17 mouse cellular contexts compared by ENCODE assay signal in genomic region chr9:14147731-14148130, GRCm38 (mm10).
A peak's percentile ranks its signal among the peaks of the same experiment; 100 is the strongest.
DNase-seq lines count a peak whose midpoint lies in the region; ATAC-seq and TF ChIP-seq lines count a peak whose summit lies in the region.
"Had no signal": no experiment of that assay in that cellular context is flagged by ENCODE, and none has a peak within 500 bp of the region (broad histone marks: within the 10 kb centered on the region; RNA-seq: fewer than 3 reads in every experiment).

No protein-coding gene starts in this region.

- H3K4me2 ChIP-seq in kidney, embryonic 16.5 days (replicated peaks; ENCODE audit: low read depth, low read length) = no peak overlapping the region
- no peak overlapping the region for H3K4me2 ChIP-seq in kidney, postnatal 0 days (ENCODE audit: low read length)
- H3K4me2 ChIP-seq: lung, embryonic 15.5 days; midbrain, embryonic 13.5 days had no signal

- no peak overlapping the region for H3K4me3 ChIP-seq in kidney, adult 2 months (ENCODE audit: insufficient read depth, low read depth, low read length)
- H3K4me3 ChIP-seq in kidney, embryonic 16.5 days (ENCODE audit: low read length) = no peak overlapping the region
- no peak overlapping the region for H3K4me3 ChIP-seq in kidney, postnatal 0 days (replicated peaks; ENCODE audit: low read depth, low read length)
- H3K4me3 ChIP-seq: lung, embryonic 15.5 days; midbrain, embryonic 13.5 days had no signal

- TF ChIP-seq CTCF in kidney, adult 2 months (conservative IDR thresholded peaks at IDR 0.05; ENCODE audit: insufficient read depth, insufficient read length, low read depth, low read length) = no peak
- TF ChIP-seq CTCF in kidney, postnatal 0 days (IDR thresholded peaks at IDR 0.05; ENCODE audit: low read depth) = no peak

- no peak overlapping the region for H3K9ac ChIP-seq in kidney, embryonic 16.5 days (replicated peaks; ENCODE audit: low read length)
- H3K9ac ChIP-seq in kidney, postnatal 0 days (ENCODE audit: low read depth, low read length) = no peak overlapping the region
- H3K9ac ChIP-seq: lung, embryonic 15.5 days; midbrain, embryonic 13.5 days had no signal

- peak; percentile 23 for DNase-seq in gastrocnemius, adult 18-20 months (ENCODE audit: low spot score)
- no peak for DNase-seq in gastrocnemius, postnatal 14 days
- peak; percentile 36 for DNase-seq in kidney, adult 2 months
- DNase-seq in kidney, postnatal 0 days (ENCODE audit: low spot score) = peak; percentile 49
- DNase-seq in left cerebral cortex, adult 8-10 months (ENCODE audit: low spot score in 2 of 2) = no peak
- no peak for DNase-seq in urinary bladder, postnatal 36 days (ENCODE audit: low spot score in 2 of 2)
- DNase-seq: adrenal gland, adult 8-10 months; cerebellum, adult 11-12 months; cerebellum, postnatal 36 days; left cerebral cortex, postnatal 4 days; thymus, postnatal 36 days had no signal

- intact Hi-C loops in gastrocnemius, postnatal 14 days (cut with DNase I; ENCODE audit: low total_unique reads) = no loop called here

- 59% methylated on average over 4 of the region's 4 CpGs for WGBS in kidney, adult 2 months
- 55% methylated on average over 4 of the region's 4 CpGs for WGBS in kidney, embryonic 16.5 days
- 47% methylated on average over 4 of the region's 4 CpGs for WGBS in kidney, postnatal 0 days

- H3K27me3 ChIP-seq in kidney, adult 2 months (replicated peaks; ENCODE audit: control insufficient read depth, insufficient read depth, low read length) = no peaks in the 10 kb centered on the region
- no peaks in the 10 kb centered on the region for H3K27me3 ChIP-seq in kidney, embryonic 16.5 days (ENCODE audit: insufficient read depth, low read length)
- no peaks in the 10 kb centered on the region for H3K27me3 ChIP-seq in kidney, postnatal 0 days (ENCODE audit: insufficient read depth, low read length)
- H3K27me3 ChIP-seq: CH12.LX; lung, embryonic 15.5 days; midbrain, embryonic 13.5 days had no signal

- no peaks in the 10 kb centered on the region for H3K9me3 ChIP-seq in kidney, embryonic 16.5 days (ENCODE audit: low read length)
- H3K9me3 ChIP-seq in kidney, postnatal 0 days (replicated peaks; ENCODE audit: low read length) = no peaks in the 10 kb centered on the region
- H3K9me3 ChIP-seq: lung, embryonic 15.5 days; midbrain, embryonic 13.5 days had no signal

- no peak for TF ChIP-seq POLR2A in kidney, adult 2 months (IDR thresholded peaks at IDR 0.05; ENCODE audit: low read depth, low read length)

- H3K4me1 ChIP-seq in kidney, adult 2 months (ENCODE audit: control insufficient read depth, insufficient read depth, low read length) = no peaks in the 10 kb centered on the region
- H3K4me1 ChIP-seq in kidney, embryonic 16.5 days (ENCODE audit: insufficient read depth, low read length) = peaks cover 5% of the 10 kb centered on the region; the same call in 1 of the 2 replicates
- 0 out of 2 replicates have a peak, but pooled peaks cover 2% of the 10 kb centered on the region for H3K4me1 ChIP-seq in kidney, postnatal 0 days (replicated peaks; ENCODE audit: insufficient read depth, low read length)
- H3K4me1 ChIP-seq: lung, embryonic 15.5 days; midbrain, embryonic 13.5 days had no signal

- ATAC-seq in kidney, embryonic 16.5 days (ENCODE audit: low FRiP score, low TSS enrichment) = no peak
- no peak for ATAC-seq in kidney, postnatal 0 days (replicated peaks; ENCODE audit: low FRiP score, low read depth)
- ATAC-seq in frontal cortex, adult (ENCODE audit: low TSS enrichment) = no peak
- ATAC-seq: forebrain, embryonic 14.5 days; midbrain, embryonic 13.5 days had no signal

- no peak overlapping the region for H3K27ac ChIP-seq in kidney, adult 2 months (ENCODE audit: insufficient read depth, low read depth, low read length)
- H3K27ac ChIP-seq in kidney, embryonic 16.5 days (ENCODE audit: low read length) = no peak overlapping the region
- no peak overlapping the region for H3K27ac ChIP-seq in kidney, postnatal 0 days
- H3K27ac ChIP-seq: lung, embryonic 15.5 days; midbrain, embryonic 13.5 days had no signal

- H3K36me3 ChIP-seq in kidney, adult 2 months (ENCODE audit: control insufficient read depth, insufficient read depth, low read length) = no peaks in the 10 kb centered on the region
- no peaks in the 10 kb centered on the region for H3K36me3 ChIP-seq in kidney, embryonic 16.5 days (ENCODE audit: insufficient read depth, low read length)
- H3K36me3 ChIP-seq in kidney, postnatal 0 days (ENCODE audit: insufficient read depth, low read length) = no peaks in the 10 kb centered on the region
- H3K36me3 ChIP-seq: lung, embryonic 15.5 days; midbrain, embryonic 13.5 days had no signal

Comparison
In these comparisons a context has a peak if more than half of its experiments do, and no peak if none do; other contexts are left out.
1. DNase-seq: peak in gastrocnemius, adult 18-20 months (single experiment), kidney, adult 2 months (single experiment) and kidney, postnatal 0 days (single experiment); none in gastrocnemius, postnatal 14 days (single experiment), left cerebral cortex, adult 8-10 months (0 of 2) and urinary bladder, postnatal 36 days (0 of 2).